Mouse (Mus musculus) c-Kit-negative CD71-positive TER-119-positive erythroid progenitor cells, embryonic 14.5 days (primary cell): ENCODE measurements around the gene Plcb4.

Experiments
- DNase-seq: peaks from one replicate; pipeline ENCODE4 v3.0.0-alpha.2; 2013; ENCODE audit warnings: low read depth, low spot score

Gene Plcb4

GRCm38 (mm10) chr2:135808342-135808741 is 149.5 kb downstream of the Plcb4 start:
- no peak for DNase-seq

DNA sequence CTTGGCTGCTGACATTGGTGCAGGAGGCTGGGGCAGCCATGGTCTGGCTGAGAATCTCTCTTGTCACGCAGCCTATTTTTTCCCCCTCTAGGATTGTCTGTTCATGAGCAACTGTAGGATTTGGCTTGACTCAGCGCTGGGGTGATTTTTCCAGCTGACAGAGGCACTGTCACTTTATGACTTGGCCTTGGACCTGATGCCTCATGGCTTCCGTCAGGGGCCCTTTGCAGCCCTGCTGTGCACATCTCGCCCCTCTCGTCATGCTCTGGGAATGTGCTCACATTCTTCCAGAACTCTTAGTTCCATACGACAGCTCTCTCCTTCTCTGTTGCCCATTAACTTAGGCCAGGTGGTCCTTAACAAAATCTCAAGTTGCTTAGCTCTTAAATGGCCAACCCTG is 152.0 kb downstream of the Plcb4 start:
- no peak for DNase-seq

DNA sequence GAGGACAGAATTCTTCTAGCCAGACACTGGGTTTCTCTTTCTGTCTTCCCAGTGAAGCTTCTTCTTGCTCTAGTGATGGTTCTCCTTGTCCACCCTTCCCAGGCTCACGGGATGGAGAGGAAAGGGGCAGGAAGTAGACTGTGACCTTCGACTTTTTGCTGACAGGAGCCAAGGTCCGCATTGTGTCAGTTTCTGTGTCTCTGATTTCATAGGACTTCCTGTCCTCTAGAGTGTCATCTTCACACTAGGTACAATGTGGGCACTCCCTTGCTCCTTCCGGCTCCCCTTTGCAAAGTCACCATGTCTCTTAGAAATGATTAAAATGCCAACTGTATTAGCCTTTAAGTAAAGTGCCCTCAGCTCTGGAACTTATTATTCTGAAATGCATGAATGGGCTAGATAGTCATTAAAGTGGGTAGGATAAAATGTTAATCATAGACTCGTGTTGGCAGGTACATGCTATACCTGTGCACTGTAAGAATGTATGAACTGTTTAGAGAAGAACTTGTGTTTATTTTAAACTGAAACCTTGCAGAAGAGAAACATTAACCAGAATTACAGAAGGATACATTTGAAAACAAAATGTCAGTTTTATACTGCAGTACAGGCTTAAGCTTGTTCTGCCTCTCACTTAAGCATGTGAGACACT is 152.8 kb downstream of the Plcb4 start:
- DNase-seq = no peak

DNA sequence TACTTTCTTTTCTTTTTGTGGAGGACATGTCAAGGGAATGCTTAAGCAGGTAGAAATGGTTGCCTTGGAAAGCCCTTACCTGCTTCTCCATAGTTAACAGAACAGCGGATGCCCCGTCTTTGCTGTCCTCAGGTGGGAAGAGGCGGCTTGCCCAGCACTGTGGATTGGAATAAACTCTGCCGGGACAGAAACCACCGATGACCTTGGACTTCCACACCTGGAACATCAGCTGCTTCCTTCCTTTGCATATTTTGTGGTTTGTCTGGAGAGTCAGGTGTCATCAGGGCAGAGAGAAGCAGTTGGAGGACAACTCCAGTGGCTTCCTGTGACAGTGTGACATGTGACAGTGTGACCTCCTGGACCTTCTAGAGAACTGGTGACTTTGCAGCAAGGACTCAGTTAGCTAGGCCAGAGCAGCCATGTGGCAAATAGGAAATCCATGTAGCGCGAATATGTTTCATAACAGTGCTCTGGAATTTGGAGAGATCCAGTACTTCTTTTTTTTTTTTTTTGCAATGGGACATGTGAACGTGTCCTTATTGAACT is 154.0 kb downstream of the Plcb4 start:
- no peak for DNase-seq

GRCm38 (mm10) chr2:135820691-135821090 is 161.9 kb downstream of the Plcb4 start:
- no peak for DNase-seq

- no peak for DNase-seq
Measured at GRCm38 (mm10) chr2:135823690-135824089, 164.9 kb downstream of the Plcb4 start.

DNA sequence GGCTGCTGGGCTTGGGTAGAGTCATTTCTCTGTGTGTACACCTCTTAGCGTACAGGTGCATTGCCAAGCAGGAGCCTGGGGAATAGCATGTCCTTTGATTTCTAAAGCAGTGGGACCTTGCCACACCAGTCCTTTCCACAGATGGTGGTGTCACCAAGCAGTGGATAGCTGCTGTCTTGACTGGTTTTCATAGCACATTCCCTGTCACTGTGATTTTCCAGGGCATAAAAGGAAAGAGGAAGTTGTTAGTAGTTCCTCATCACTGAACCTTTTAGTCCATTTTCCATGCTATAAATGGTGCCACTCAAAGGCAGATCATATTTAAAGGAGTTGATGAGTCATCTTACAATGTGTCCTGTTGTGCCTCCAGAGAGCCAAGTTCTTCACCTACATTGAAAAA is 165.9 kb downstream of the Plcb4 start:
- no peak for DNase-seq

GRCm38 (mm10) chr2:135825645-135826044 is 166.8 kb downstream of the Plcb4 start:
- DNase-seq = no peak

DNA sequence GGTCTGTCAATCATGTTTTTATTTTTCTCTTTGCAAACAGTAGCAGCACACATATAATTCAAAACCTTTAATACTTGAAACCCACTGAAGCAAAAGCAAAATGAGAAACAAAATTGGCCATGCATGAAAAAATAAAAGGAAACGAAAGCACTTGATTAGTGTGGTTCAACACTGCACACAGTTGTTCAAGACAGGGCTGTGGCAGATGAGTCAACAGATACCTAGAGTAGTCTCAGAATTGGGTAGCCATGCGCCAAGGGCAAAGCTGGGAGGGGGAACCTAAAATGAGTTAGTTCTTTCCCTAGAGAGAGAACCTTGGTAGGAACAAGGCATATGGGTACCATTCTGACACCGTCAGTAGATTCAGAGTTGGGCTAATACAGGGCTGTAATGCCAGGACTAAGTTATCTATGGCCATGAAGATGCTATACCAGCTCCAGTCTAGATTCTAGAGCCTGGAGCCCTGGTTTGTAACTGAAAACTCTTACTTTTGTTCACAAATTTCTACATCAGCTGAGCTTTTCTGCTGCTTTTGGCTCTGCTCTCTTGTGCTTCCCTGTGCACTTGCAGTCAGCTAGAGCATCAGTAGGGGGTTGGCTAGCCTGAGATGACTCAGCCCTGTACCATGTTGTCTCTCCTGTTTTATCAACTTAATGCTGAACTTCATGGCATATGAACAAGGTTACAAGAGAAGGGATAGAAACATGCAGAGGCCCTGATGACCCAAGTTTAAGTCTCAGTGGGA is 168.0 kb downstream of the Plcb4 start:
- no peak for DNase-seq

DNA sequence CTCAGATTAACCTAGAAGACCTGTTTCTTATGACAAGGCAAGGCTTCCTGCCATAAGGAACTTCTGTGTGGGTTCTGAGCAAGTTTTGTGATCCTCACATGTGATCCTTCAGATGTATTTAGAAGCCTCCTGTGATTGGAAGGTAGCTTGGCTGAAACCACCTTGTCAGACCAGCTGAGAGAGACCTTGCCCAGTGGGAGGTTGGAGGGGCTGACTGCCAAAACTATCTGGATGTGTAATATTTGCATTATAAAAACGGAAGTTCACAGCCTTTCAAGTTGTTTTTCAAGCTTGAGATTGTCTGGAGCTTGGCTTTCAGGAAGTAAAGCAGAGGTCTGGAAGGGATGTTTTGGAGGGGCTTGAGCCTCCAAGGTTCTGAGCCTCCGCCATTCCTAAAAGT is 169.6 kb downstream of the Plcb4 start:
- no peak for DNase-seq

DNA sequence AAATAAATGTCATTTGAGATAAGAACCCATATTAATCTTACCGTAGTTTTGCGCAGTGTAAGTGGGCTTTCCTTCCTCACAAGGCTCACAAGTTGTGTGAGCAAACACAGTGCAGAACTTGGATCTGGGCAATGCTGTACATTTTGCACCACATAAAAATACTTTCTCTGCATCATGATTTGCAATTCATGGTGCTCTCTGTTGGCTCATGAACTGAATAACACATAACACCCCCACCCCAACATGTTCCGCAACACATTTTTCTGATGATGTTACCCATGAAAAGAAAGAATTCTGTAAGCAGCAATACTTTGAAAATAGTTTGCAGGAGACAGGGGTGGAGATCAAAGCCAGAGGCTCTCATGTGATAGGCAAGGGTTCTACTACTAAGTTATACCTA is 174.9 kb downstream of the Plcb4 start:
- DNase-seq = no peak

GRCm38 (mm10) chr2:135834435-135834834 is 175.6 kb downstream of the Plcb4 start:
- DNase-seq = no peak

DNA sequence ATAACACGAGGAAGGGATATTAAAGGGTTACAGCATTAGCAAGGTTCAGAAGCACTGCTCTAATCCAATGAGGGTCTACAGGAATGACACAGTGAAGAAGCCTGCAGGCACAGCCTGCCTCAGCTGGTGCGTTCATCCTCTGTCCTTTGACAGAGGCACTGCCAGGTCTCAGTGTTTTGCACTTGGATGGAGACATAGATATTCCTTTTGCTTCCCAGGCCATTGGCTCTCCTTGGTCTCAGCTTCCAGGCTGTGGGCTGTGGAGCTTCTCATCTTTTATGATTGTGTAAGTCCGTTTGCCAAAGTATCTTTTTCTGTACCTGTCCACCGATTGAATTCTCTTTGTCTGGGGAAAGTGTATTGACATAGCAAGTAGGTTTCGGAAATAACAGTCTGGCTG is 177.1 kb downstream of the Plcb4 start:
- no peak for DNase-seq

DNA sequence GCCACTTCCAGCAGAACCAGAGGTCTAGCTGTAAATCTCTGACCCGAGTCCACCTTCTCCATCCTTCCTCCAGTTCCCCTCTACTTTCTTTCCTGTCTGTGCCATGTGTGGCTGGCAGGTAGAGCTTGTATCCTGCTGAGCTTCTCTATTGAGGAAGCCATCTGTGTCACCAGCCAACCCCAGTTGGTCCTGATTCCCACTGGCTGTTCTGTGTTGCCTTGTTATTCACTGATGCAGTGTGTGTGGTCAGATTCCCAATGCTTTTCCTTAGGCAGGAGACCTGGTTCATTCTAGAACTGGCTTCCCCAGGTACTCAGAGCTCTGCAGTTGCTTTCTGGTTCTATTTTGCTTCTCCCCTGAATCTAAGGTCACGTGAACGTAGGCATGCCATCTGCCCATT is 177.6 kb downstream of the Plcb4 start:
- no peak for DNase-seq

DNA sequence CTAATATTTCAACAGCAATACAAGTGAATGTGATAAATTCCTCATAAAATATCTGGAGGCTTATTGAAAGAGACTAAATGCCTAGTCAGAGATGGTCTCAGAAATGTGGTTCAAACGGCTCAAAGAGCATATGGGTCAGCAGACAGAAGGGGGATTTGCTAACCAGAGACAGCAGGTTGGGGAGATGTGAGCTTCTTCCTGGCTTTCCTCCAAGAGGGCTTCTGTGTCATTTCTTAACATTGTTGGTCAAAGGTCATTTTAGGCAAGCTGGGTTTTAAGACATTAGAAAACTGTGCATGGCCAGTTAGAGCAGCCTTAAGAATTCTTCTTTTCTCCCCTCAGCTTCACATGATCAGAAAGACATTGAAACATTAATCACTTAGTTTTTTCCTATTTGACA is 178.9 kb downstream of the Plcb4 start:
- DNase-seq = no peak

DNA sequence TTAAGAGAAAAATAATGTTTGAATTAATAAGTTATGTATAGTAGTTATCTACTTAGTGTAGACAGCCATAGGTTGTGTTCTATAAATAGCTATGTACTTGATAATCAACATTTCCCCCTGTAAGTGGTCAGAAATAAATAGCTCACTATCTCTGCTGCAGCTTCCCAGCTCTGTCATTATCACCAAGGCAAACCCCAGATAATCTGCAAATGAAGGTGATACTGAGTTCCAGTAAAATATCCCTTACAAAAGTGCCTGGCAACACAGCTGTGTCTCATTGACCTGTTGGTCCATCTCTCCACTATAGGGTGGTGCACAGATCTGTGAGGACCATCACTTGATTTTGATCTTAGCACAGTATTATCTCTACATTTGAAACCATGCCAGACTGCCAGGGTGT is 179.3 kb downstream of the Plcb4 start:
- DNase-seq = no peak

DNA sequence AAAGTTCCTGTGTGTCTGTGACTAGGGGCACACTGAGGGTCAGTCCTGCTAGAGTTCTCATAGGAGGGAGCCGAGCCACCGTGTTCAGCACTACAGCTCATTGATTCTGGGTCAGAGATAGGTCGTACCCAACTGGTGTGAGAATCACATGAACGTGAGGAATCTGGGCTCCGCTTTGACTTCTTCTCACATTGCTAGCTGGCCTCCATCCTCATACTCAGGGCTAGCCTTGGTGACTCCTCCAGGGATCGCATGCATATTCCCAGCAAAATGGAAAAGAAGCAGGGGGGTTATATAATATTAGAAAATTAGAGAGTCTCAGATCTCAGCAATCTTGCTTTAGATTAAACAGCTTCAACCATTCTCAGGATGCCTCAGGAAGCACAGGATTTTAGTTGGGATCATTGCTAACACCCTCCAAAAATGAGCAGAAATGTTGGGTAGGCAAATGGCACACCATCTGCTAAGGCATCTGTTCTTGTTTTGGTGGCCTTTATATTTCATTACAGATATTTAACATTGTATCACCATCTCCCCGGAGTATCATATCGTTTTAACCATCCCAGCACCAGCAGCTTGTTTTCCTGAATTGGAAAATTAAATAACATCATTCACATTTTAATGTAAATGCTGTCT is 180.0 kb downstream of the Plcb4 start:
- no peak for DNase-seq

DNA sequence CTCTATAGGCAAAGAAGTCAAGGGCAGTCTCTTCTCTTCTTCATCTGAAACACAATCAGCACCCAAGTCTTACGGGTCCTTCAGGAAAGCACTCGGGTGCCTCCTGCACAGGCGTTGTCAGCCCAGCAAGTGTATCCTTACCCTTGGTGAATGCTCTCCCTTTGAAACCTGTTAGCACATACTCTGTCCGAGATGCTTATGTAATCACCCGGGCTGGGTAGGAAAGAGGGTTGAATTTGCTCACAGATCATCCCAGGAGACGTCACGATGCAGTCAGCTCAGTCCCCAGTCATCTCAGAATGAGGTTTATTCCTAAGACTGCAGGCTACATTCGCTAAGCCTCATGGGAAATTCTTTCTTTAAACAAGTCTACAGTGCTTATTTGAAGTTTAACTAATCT is 184.9 kb downstream of the Plcb4 start:
- DNase-seq = no peak

- no peak for DNase-seq
Measured at GRCm38 (mm10) chr2:135846903-135847302, 188.1 kb downstream of the Plcb4 start.

DNA sequence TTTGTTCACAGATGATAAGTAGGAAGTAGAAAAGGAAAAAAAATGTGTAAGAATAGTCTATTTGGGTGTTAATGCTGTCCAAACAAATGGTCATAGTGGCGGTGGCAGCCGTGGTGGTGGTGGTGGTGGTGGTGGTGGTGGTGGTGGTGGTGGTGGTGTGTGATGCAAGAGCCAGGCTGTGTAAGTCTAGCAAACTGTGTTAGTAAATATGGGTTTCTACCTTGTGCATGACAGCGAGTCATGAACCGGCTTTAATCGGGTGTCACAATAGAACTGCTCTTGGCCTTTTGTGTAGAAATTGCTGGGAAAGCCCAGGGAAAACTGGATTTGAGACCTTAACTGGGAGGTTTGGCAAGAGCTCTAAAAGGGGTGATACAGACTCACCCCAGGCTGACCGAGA is 188.9 kb downstream of the Plcb4 start:
- DNase-seq = no peak

GRCm38 (mm10) chr2:135848169-135848568 is 189.4 kb downstream of the Plcb4 start:
- DNase-seq = no peak

DNA sequence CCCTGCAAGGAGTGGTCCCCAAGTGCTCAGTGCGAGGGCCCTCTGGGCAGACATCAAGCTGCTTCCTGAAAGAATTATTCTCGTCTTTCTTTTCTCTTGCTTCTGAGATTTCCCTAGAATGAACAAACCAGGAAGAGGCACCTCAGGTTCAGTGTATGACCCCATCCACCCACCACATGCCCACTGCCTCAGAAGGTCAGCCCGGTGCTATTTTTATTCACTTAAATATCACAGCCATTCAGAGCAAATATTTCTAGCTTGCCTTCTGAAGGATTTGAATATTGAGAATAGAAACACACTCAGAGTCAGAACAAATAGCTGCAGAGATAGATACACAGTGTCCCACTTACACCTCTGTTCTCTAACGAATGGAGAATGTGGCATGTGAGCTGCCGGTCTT is 193.2 kb downstream of the Plcb4 start:
- DNase-seq = no peak

DNA sequence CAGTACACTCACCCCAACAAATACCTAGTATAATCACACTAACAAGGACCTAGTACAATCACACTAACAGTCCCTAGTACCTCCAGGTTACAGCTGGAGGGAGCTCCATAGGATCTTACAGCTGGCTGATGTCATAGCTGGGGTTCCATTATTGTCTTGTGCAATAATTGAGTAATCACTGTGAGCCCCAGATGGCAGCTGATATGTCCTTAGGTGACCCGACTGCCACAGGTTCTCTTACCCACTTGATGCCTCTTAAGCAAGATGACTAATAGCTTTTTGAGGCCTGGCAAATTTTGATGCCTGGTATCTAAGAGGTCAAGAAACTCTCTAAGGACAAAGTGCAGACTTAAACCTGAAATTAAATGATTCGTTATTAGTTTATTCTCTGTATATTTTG is 194.3 kb downstream of the Plcb4 start:
- no peak for DNase-seq
